Mouse (Mus musculus) lung, embryonic 14.5 days (tissue): ENCODE results near the gene Tmem198b. TPM values are rescaled to one million over a fixed set of nuclear protein-coding genes. Genes with fewer than 3 reads are reported as not detected.

ENCODE experiments used
- ATAC-seq: fragments of 200-750 bp; cut with Nextera tagmentation; 2 replicates; pipeline ENCODE4 v1.8.0; 2017; ENCODE audit warnings: mild to moderate bottlenecking, moderate TSS enrichment, moderate library complexity; ENCODE audit not compliant: insufficient read depth
- DNase-seq: peaks from one replicate; pipeline ENCODE4 v3.0.0-alpha.2; 2015
- H3K27ac ChIP-seq: fragments of 300-500 bp; sonication (generic); 2 replicates; pipeline ENCODE4 v1.5.1; 2014; ENCODE audit warnings: low read depth, mild to moderate bottlenecking, moderate library complexity
- H3K27me3 ChIP-seq: fragments of 300-500 bp; sonication (generic); 2 replicates; pipeline ENCODE4 v1.6.1; 2014; ENCODE audit warnings: low read length, control low read depth; ENCODE audit not compliant: insufficient read depth
- H3K36me3 ChIP-seq: fragments of 300-500 bp; sonication (generic); 2 replicates; pipeline ENCODE4 v1.6.1; 2014; ENCODE audit warnings: control low read depth; ENCODE audit not compliant: insufficient read depth
- H3K4me1 ChIP-seq: fragments of 300-500 bp; sonication (generic); 2 replicates; pipeline ENCODE4 v1.6.1; 2014; ENCODE audit warnings: antibody characterized with exemption, control low read depth; ENCODE audit not compliant: insufficient read depth
- H3K4me2 ChIP-seq: fragments of 300-500 bp; sonication (generic); 2 replicates; pipeline ENCODE4 v1.6.1; 2014; ENCODE audit warnings: mild to moderate bottlenecking
- H3K4me3 ChIP-seq: fragments of 300-500 bp; sonication (generic); 2 replicates; pipeline ENCODE4 v1.5.1; 2014; ENCODE audit warnings: low read depth, low read length
- H3K9ac ChIP-seq: fragments of 300-500 bp; sonication (generic); 2 replicates; pipeline ENCODE4 v1.6.1; 2014
- H3K9me3 ChIP-seq: fragments of 300-500 bp; sonication (generic); 2 replicates; pipeline ENCODE4 v1.6.1; 2016; ENCODE audit warnings: low read depth, low read length, control low read depth
- CTCF ChIP-seq: IDR thresholded peaks from 2 replicates; pipeline ENCODE4 v1.5.1; 2016; ENCODE audit warnings: antibody characterized with exemption, low read depth
- WGBS: fragments of 180-500 bp; shearing (Covaris S2); extraction: QIAGEN DNeasy Blood & Tissue Kit; methylation state at CpG from one replicate; pipeline ENCODE4 v1.1.7; 2014; 5-methylcytosine and 5-hydroxymethylcytosine counted together
- polyA plus RNA-seq: library from polyadenylated mRNA; unstranded; fragments of >200 nt; fragmentation: Nextera tagmentation; extraction: Ambion mirVana; gene quantifications from 2 replicates; pipeline ENCODE4 v1.2.1, GENCODE M21; 2014

Gene Tmem198b
- polyA plus RNA-seq, 1 experiment from 2014 or later = 15.1 TPM

DNA sequence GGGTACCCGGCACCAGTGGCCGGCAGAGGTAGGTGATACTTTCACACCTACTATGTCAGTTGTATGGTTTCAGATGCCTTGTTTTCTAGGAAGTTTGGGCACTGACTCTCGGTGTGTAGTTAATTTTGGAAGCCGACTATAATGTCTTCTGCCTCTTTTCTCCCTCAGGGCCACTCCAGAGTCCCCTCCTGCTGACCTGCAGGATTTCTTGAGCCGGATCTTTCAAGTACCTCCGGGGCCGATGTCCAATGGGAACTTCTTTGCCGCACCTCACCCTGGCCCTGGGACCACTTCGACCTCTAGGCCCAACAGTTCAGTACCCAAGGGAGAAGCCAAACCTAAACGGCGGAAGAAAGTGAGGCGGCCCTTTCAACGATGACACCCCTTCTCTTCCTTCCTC, 12.9 kb upstream of the Tmem198b start, which contains the start of gene Sarnp:
Gene Sarnp, plus strand, starts transcription at position 301 of the 400 bp plus-strand sequence.
- no peak within 1 kb of the TSS for H3K9ac ChIP-seq
- no peak within 1 kb of the TSS for H3K4me2 ChIP-seq
- no peak within 1 kb of the TSS for H3K4me3 ChIP-seq
- DNase-seq (no peak), ATAC-seq (no peak)
- no peaks in the 10 kb centered on the region for H3K4me1 ChIP-seq
- peaks cover 68% of the 10 kb centered on the region for H3K36me3 ChIP-seq
- H3K9me3 ChIP-seq = no peaks in the 10 kb centered on the region
- no peak within 1 kb of the TSS for H3K27ac ChIP-seq
- WGBS = 86% methylated on average over 13 of the region's 13 CpGs
- no peaks in the 10 kb centered on the region for H3K27me3 ChIP-seq
- no peak for TF ChIP-seq CTCF

DNA sequence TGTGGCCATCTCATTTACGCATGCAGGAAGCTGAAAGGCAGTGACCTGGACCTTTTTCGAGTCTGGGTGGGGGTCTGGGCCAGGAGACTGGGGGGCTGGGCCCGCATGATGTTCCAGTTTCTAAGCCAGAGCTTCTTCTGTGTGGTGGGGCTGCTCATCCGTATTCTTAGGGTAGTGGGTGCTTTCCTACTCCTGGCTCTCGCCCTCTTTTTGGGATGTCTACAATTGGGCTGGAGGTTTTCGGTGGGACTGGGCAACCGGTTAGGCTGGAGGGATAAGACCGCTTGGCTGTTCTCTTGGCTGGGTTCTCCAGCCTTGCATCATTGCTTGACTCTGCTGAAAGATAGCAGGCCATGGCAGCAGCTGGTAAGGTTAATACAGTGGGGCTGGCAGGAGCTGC, 2.8 kb upstream of the Tmem198b start:
- DNase-seq = no peak
- 92% methylated on average over 8 of the region's 8 CpGs for WGBS
- peak overlapping the region; percentile 80 for H3K4me3 ChIP-seq
- H3K36me3 ChIP-seq = peaks cover 26% of the 10 kb centered on the region
- no peak overlapping the region for H3K27ac ChIP-seq
- TF ChIP-seq CTCF = no peak
- no peaks in the 10 kb centered on the region for H3K27me3 ChIP-seq
- no peaks in the 10 kb centered on the region for H3K9me3 ChIP-seq
- H3K9ac ChIP-seq = peak overlapping the region; percentile 9
- H3K4me1 ChIP-seq = peaks cover 27% of the 10 kb centered on the region
- H3K4me2 ChIP-seq = peak overlapping the region; percentile 82
- no peak for ATAC-seq

DNA sequence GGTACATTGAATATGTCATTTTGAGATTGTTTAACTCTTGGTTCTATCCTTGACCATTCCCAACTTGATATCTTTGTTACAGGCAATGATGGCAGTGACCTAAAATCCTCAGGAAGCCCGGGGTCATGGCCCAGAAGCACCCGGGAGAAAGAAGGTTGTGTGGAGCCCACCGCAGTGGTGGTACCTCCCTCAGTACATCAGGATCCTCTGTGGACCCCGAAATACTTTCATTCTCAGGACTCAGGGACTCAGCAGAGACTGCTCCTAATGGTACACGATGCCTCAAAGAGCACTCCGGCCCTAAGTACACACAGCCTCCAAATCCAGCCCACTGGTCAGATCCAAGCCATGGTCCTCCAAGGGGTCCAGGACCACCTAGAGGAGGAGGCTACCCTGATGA, 1.9 kb upstream of the Tmem198b start:
- Histone ChIP-seq H3K9me3 (no peaks in the 10 kb centered on the region), H3K36me3 (peaks cover 34% of the 10 kb centered on the region), H3K27ac (no peak overlapping the region), H3K27me3 (no peaks in the 10 kb centered on the region), H3K9ac (peak overlapping the region; percentile 87), H3K4me3 (peak overlapping the region; percentile 80), H3K4me2 (peak overlapping the region; percentile 82), H3K4me1 (peaks cover 27% of the 10 kb centered on the region)
- TF ChIP-seq CTCF = no peak
- WGBS = 40% methylated on average over 6 of the region's 6 CpGs
- ATAC-seq (no peak), DNase-seq (no peak)

DNA sequence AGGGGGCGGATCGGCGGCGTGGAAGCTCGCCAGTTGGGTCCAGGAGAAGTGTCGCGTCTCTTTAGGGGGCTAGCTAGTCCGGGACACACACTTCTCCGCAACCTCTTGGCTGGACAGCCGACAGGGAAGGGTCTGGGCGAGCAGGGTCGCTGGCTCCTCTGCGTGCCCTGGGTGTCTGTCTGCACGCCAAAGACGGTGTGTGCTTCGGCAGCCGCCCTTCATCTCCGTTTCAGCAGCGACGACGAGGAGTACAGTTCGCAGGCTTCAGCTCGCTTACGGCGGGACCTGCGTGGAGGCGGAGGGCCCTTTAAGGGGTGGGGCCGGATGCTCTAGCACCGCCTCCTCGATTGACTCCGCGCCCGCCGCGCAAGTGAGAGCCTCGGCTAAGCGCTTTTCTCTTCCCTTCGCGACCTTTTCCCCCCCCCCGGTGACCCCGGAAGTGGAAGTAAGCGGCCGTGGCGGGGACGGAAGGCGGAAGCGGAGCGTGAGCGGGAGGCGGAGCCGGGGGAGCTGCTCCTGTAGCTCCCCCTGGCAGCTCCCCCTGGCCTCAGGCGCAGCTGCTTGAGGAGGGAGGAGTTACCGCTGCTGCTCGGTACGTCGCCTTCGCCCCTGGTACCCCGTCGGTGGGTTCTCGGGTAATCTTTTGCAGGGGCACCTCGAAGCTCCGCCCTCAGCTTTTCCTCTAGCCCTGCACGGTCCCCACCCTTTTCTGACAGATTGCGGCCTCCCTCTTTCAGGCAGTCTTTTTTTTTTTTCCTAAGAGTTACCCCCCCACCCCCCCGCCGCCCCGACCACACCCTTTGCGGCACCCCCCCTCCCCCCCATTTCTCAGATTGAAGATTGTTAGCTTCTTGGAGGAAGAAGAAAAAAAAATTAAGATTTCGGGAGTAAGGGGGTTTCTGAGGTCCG, 1.2 kb upstream of the Tmem198b start:
- Histone ChIP-seq H3K36me3 (peaks cover 41% of the 10 kb centered on the region), H3K4me1 (peaks cover 27% of the 10 kb centered on the region), H3K9ac (peak overlapping the region; percentile 87), H3K27me3 (no peaks in the 10 kb centered on the region), H3K27ac (peak overlapping the region; percentile 99), H3K9me3 (no peaks in the 10 kb centered on the region), H3K4me3 (peak overlapping the region; percentile 80), H3K4me2 (peak overlapping the region; percentile 82)
- peak; percentile 40 for TF ChIP-seq CTCF
- DNase-seq (peak; percentile 98), ATAC-seq (peak; percentile 94)
- WGBS = under 1% methylated on average over 69 of the region's 70 CpGs

DNA sequence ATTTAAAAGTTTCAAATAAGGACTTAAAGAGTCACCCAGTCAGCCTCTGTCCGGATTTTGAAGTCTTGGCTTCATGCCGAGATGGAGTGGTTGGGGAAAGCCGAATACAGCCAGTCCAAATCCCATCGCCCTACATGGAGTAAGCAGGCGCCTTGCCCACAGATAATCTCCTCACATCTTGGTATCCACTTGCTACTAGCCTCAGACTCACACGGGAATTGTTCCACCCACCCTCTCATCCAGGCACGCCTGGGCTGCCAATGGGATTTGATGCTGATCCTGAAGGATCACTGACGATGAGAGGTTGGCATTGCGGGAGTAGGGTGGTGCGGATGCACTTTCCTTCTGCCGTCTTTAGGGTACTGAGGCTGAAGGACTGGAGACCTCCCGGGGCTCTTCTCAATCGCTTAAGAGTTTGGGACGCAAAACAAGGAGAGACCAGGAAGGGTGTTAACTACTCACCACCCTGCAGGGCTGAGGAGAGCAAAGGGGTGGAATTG, 349 bp downstream of the Tmem198b start, which contains the start of gene Dnajc14:
Gene Dnajc14, plus strand, starts transcription at position 292 of the 500 bp plus-strand sequence.
- Histone ChIP-seq H3K9ac (peak within 1 kb of the TSS; percentile 87), H3K4me2 (peak within 1 kb of the TSS; percentile 82), H3K4me1 (peaks cover 22% of the 10 kb centered on the region), H3K27ac (peak within 1 kb of the TSS; percentile 99), H3K27me3 (no peaks in the 10 kb centered on the region), H3K36me3 (peaks cover 48% of the 10 kb centered on the region), H3K4me3 (peak within 1 kb of the TSS; percentile 80), H3K9me3 (no peaks in the 10 kb centered on the region)
- DNase-seq = peak; percentile 85
- peak; percentile 26 for ATAC-seq
- 0% methylated on average over 14 of the region's 14 CpGs for WGBS
- TF ChIP-seq CTCF = no peak

DNA sequence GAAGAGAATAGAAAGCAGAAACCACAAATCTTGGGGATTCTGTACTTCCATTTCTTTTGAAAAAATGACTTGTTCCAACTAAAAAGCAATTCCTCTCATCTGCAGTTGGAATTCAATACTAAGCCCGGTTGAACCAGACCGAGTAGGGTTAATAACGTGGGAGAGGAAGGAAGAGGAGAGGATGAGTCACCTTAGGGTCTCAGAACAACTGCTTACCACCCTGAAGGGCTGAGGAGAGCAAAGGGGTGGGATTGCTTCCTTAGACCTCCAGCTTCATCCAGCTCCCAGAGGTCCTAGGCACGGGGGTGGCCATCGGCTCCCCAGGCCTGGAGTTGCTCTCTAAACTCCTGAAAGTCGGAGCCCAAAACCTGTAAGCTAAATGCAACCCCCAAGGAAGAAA, 809 bp downstream of the Tmem198b start:
- peak overlapping the region; percentile 82 for H3K4me2 ChIP-seq
- H3K4me1 ChIP-seq = peaks cover 18% of the 10 kb centered on the region
- H3K9me3 ChIP-seq = no peaks in the 10 kb centered on the region
- WGBS = 7% methylated on average over 6 of the region's 6 CpGs
- H3K4me3 ChIP-seq = peak overlapping the region; percentile 80
- H3K27ac ChIP-seq = peak overlapping the region; percentile 99
- DNase-seq = peak; percentile 29
- peak overlapping the region; percentile 87 for H3K9ac ChIP-seq
- H3K36me3 ChIP-seq = peaks cover 43% of the 10 kb centered on the region
- no peaks in the 10 kb centered on the region for H3K27me3 ChIP-seq
- no peak for ATAC-seq
- no peak for TF ChIP-seq CTCF

DNA sequence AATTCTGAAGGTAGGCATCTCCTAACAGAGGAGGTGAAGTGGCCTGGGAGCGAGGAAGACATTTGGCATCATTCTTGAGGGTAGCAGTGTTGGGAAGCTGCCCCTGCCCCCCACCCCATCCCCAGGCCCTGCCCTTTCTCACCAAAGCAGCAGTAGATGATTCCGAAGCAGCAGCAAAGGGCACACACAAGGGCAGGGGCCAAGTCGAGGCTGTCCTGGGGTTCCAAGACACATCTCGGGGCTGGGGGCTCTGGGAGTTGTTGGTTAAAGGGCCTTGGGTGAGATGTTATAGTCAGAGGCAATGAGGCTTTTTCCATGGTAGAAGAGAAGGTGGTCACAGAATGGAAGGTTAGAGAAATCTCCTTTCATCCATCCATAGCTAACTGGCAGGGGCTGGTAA, 1.2 kb downstream of the Tmem198b start:
- Histone ChIP-seq H3K9me3 (no peaks in the 10 kb centered on the region), H3K9ac (peak overlapping the region; percentile 87), H3K36me3 (peaks cover 40% of the 10 kb centered on the region), H3K27me3 (no peaks in the 10 kb centered on the region), H3K4me2 (peak overlapping the region; percentile 82), H3K27ac (peak overlapping the region; percentile 99), H3K4me3 (peak overlapping the region; percentile 80), H3K4me1 (peaks cover 18% of the 10 kb centered on the region)
- WGBS = 49% methylated on average over 4 of the region's 4 CpGs
- ATAC-seq (no peak), DNase-seq (no peak)
- no peak for TF ChIP-seq CTCF
